Mouse (Mus musculus) kidney, adult 2 months (tissue): ENCODE measurements around the gene Celf2. TPM values are rescaled to one million over a fixed set of nuclear protein-coding genes. Genes with fewer than 3 reads are reported as not detected.
"Not testable (repeated sequence)": the region's sequence is repeated elsewhere in the genome, so short reads cannot be mapped to it uniquely, and the experiment has no call there.

Experiments
- DNase-seq: peaks from one replicate; pipeline ENCODE4 v3.0.0; 2021
- H3K27ac ChIP-seq: fragments of 200-500 bp; 2 replicates; pipeline ENCODE4 v1.5.1; 2012; ENCODE audit warnings: low read depth, low read length, control low read depth, inconsistent platforms; ENCODE audit not compliant: insufficient read depth
- H3K27me3 ChIP-seq: fragments of 200-500 bp; replicated peaks from 2 replicates; pipeline ENCODE4 v1.6.1; 2012; ENCODE audit warnings: mild to moderate bottlenecking, moderate library complexity, low read length, inconsistent platforms; ENCODE audit not compliant: control insufficient read depth, insufficient read depth
- H3K36me3 ChIP-seq: fragments of 200-500 bp; 2 replicates; pipeline ENCODE4 v1.6.1; 2012; ENCODE audit warnings: mild to moderate bottlenecking, moderate library complexity, low read length, inconsistent platforms; ENCODE audit not compliant: control insufficient read depth, insufficient read depth
- H3K4me1 ChIP-seq: fragments of 200-500 bp; 2 replicates; pipeline ENCODE4 v1.6.1; 2011; ENCODE audit warnings: low read length; ENCODE audit not compliant: control insufficient read depth, insufficient read depth
- H3K4me3 ChIP-seq: fragments of 200-500 bp; 2 replicates; pipeline ENCODE4 v1.5.1; 2011; ENCODE audit warnings: mild to moderate bottlenecking, low read depth, low read length, control low read depth; ENCODE audit not compliant: insufficient read depth
- CTCF ChIP-seq: fragments of 200-500 bp; conservative IDR thresholded peaks from 2 replicates; pipeline ENCODE4 v1.5.1; 2011; ENCODE audit warnings: low read depth, mild to moderate bottlenecking, control low read depth, low read length, moderate library complexity, mixed read lengths; ENCODE audit not compliant: insufficient read depth, insufficient read length
- POLR2A ChIP-seq: fragments of 200-500 bp; IDR thresholded peaks from one replicate; pipeline ENCODE4 v1.6.1; 2011; ENCODE audit warnings: low read depth, low read length, control low read depth
- WGBS: fragments of 180-500 bp; shearing (Covaris S2); methylation state at CpG from one replicate; pipeline ENCODE4 v1.1.7; 2018; 5-methylcytosine and 5-hydroxymethylcytosine counted together
- polyA plus RNA-seq: library from polyadenylated mRNA; depleted of rRNA; stranded (reverse); fragments of >200 nt; gene quantifications from 2 replicates; pipeline ENCODE4 v1.2.3, GENCODE M21; 2012; rRNA removed

The Celf2 gene
- polyA plus RNA-seq, result 9.7 and 11.5 TPM in 2 replicates

DNA sequence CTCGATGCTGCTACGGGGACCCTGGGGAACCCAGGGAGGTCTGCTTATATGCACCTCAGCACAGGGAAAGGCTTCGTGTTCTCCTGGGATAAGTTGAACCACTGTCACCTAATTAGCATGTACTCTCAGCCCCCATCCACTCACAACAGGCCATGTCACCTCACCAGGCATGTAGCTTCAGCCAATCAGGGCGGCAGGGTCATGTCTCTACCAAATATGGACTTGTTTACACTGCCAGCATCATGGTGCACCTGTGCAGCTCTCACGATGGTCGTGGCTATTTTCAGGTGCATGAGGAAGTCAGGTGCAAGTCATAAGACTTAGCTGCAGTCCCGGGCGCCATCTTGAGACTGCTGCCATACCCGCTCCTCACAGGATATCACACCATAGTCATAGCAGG is at the start of gene Celf2:
Celf2 (minus strand) TSS at position 101 of the 400 bp plus-strand sequence.
- H3K4me3 ChIP-seq, H3K4me1 ChIP-seq, H3K27ac ChIP-seq, H3K27me3 ChIP-seq, H3K36me3 ChIP-seq, DNase-seq: not testable (repeated sequence)
- 91% methylated on average over 9 of the region's 9 CpGs for WGBS

DNA sequence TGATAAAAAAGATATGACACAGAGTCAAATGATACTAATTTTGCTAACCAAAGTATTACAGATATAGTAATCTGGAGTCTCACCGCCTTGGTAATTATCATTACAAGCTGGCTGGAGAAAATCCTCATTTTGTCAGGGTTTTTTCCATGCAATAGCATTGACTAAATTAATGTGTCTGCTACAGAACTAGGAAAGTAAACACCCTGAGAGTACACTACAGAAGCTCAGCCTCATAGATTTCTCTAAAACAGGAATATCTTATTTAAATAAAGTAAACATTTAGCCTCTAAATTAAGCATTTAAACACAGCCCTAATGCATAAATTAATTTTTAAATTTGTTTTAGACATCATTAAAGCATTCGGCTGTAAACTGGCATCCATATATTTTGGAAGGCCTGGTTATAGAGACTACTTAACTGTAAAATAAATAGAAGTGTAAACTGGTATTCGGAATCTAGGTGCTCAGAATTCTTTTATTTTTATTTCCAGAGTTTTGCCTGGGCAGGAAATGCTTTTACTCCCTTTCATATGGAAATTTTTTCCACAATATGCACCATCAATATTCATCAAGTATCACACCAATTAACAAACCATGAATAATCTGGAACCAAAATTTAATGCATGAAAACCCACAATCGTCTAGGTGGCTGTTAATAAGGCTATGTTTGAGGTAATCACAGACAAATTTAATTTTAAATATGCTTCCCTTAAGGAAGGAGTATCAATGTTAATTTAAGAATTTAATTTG is 46.0 kb upstream of the Celf2 start:
- Histone ChIP-seq H3K4me1 (peaks cover 3% of the 10 kb centered on the region; the same call in 1 of the 2 replicates), H3K36me3 (no peaks in the 10 kb centered on the region), H3K27ac (no peak overlapping the region), H3K4me3 (no peak overlapping the region), H3K27me3 (no peaks in the 10 kb centered on the region)
- WGBS, result 71% methylated on average over 4 of the region's 4 CpGs
- TF ChIP-seq CTCF (no peak), POLR2A (no peak)
- no peak for DNase-seq

- TF ChIP-seq CTCF (no peak), POLR2A (no peak)
- WGBS, result 44% methylated on average over 1 of the region's 1 CpGs
- H3K4me3 ChIP-seq, result no peak overlapping the region
- no peaks in the 10 kb centered on the region for H3K27me3 ChIP-seq
- no peaks in the 10 kb centered on the region for H3K36me3 ChIP-seq
- no peak for DNase-seq
- peaks cover 3% of the 10 kb centered on the region; the same call in 1 of the 2 replicates for H3K4me1 ChIP-seq
- no peak overlapping the region for H3K27ac ChIP-seq
Observed at GRCm38 (mm10) chr2:7554601-7555000, 45.2 kb upstream of the Celf2 start.

GRCm38 (mm10) chr2:7552887-7553286 is 43.5 kb upstream of the Celf2 start:
- Histone ChIP-seq H3K27ac (no peak overlapping the region), H3K27me3 (no peaks in the 10 kb centered on the region), H3K36me3 (no peaks in the 10 kb centered on the region), H3K4me1 (peaks cover 3% of the 10 kb centered on the region; the same call in 1 of the 2 replicates), H3K4me3 (no peak overlapping the region)
- TF ChIP-seq POLR2A, result no peak
- TF ChIP-seq CTCF, result no peak
- peak; percentile 77 for DNase-seq
- 43% methylated on average over 3 of the region's 3 CpGs for WGBS

DNA sequence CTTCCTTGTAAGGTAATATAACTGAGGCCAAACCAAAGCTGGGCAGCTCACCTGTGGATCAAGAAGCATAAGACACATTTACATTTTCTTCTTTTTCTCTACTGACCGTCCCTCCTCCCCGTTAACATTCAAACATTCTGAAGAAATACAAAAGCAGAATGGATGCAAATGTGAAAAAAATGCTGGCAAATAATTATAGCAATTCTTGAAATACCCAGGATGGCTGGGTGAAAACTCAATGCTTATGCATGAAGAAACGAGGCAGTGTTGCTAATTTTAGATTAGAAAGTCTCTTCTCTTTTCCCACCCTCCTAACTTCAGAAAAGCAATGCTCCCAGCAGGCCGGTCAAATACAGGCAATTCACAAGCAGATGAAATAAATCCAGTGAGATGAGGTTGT is 39.5 kb upstream of the Celf2 start:
- WGBS, result 72% methylated on average over 4 of the region's 4 CpGs
- TF ChIP-seq POLR2A, result no peak
- TF ChIP-seq CTCF, result no peak
- no peak overlapping the region for H3K27ac ChIP-seq
- H3K36me3 ChIP-seq, result no peaks in the 10 kb centered on the region
- peaks cover 3% of the 10 kb centered on the region; the same call in 1 of the 2 replicates for H3K4me1 ChIP-seq
- H3K27me3 ChIP-seq, result no peaks in the 10 kb centered on the region
- DNase-seq, result no peak
- H3K4me3 ChIP-seq, result no peak overlapping the region

- Histone ChIP-seq H3K27ac (no peak overlapping the region), H3K4me3 (no peak overlapping the region), H3K36me3 (no peaks in the 10 kb centered on the region), H3K4me1 (no peaks in the 10 kb centered on the region), H3K27me3 (no peaks in the 10 kb centered on the region)
- WGBS, result 83% methylated on average over 5 of the region's 5 CpGs
- TF ChIP-seq POLR2A, result no peak
- no peak for TF ChIP-seq CTCF
- DNase-seq, result no peak
Observed at GRCm38 (mm10) chr2:7534615-7535204, 25.3 kb upstream of the Celf2 start.

GRCm38 (mm10) chr2:7534195-7534594 is 24.8 kb upstream of the Celf2 start:
- H3K36me3 ChIP-seq, result no peaks in the 10 kb centered on the region

More at GRCm38 (mm10) chr2:7534195-7534594, 24.8 kb upstream of the Celf2 start:
- TF ChIP-seq POLR2A (no peak), CTCF (no peak)
- 76% methylated on average over 2 of the region's 2 CpGs for WGBS
- H3K4me3 ChIP-seq, result no peak overlapping the region
- no peak overlapping the region for H3K27ac ChIP-seq
- H3K27me3 ChIP-seq, result no peaks in the 10 kb centered on the region
- no peak for DNase-seq
- no peaks in the 10 kb centered on the region for H3K4me1 ChIP-seq
